Mouse (Mus musculus) layer of hippocampus, adult 2 months (tissue): ENCODE data around the gene Cryl1. TPM values are rescaled to one million over a fixed set of nuclear protein-coding genes. Genes with fewer than 3 reads are reported as not detected.
A peak's percentile ranks its signal among the peaks of the same experiment; 100 is the strongest.

Experiments
- DNase-seq, 2 experiments: peaks; one replicate each; pipeline ENCODE4 v3.0.0; 2022; ENCODE audit warnings: low spot score in 2 of 2
- H3K27ac ChIP-seq: fragments of 200-600 bp; 2 replicates; pipeline ENCODE4 v1.8.1; 2022
- H3K4me3 ChIP-seq: fragments of 200-600 bp; 2 replicates; pipeline ENCODE4 v1.8.1; 2022; ENCODE audit warnings: mild to moderate bottlenecking
- CTCF ChIP-seq: fragments of 200-600 bp; conservative IDR thresholded peaks from 2 replicates; pipeline ENCODE4 v1.8.1; 2022; ENCODE audit warnings: antibody characterized with exemption, mild to moderate bottlenecking, moderate library complexity
- long read RNA-seq, 2 experiments: library from polyadenylated mRNA; stranded (forward); transcript quantifications; one replicate each; pipeline ENCODE4 v2.0.0; 2021; ENCODE audit warnings: borderline mapping rate in 2 of 2
- total RNA-seq, 2 experiments: library from RNA; stranded (reverse); gene quantifications; 2 replicates each; pipeline ENCODE4 v1.2.3; 2021

Gene Cryl1
- 10 to 100 TPM; 18.2 to 21.5 TPM for total RNA-seq
- long read RNA-seq, experiment 1, transcript Cryl1-201 (8 exons, 1,497 nt) = major isoform, 8 of 12 reads
- long read RNA-seq, experiment 1, partial matches to known transcripts = 2 of 12 reads
- long read RNA-seq, experiment 1, other reads (novel, unspliced or antisense) = 2 of 12 reads
- long read RNA-seq, experiment 2, transcript Cryl1-201 (8 exons, 1,497 nt) = major isoform, 8 of 13 reads
- long read RNA-seq, experiment 2, partial matches to known transcripts = 2 of 13 reads
- long read RNA-seq, experiment 2, other reads (novel, unspliced or antisense) = 3 of 13 reads

DNA sequence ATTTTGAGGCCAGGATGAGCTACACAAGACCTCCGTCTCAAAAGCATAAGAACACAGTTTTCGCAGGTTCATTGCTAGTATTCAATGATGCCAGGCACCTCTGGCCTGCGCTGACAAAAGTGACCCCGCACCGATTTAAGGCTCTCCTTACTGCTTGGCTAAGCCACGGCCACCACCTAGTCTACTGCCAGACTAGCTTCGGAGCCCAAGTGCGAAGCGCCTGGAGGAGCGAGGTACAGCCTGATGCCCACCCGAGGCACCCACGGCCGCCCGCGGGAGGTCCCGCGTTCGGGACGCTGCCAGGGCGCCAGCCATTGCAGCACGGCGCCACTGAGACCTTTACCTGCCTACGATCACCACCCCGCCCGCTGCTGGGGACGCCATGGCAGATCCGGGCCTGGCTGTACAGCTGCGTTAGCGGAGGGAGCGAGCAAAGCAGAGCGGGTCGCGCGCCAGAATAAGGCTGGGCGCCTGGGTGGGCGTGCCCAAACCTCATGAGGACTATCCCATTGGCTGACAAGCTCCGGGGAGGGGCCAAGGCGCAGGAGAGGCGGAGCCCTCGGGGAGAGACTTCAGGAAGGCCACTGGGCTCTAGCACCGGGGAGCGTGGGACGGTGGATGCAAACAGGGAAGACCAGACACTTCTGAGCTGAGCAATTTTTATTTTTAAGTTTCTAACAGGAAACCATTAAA, at the start of gene Cryl1:
Gene Cryl1, minus strand, starts transcription at position 465 of the 693 bp plus-strand sequence.
- peak; percentile 92 to 94 for DNase-seq
- Histone ChIP-seq H3K27ac (peak within 1 kb of the TSS; percentile 85), H3K4me3 (peak within 1 kb of the TSS; percentile 69)
- no peak for TF ChIP-seq CTCF

DNA sequence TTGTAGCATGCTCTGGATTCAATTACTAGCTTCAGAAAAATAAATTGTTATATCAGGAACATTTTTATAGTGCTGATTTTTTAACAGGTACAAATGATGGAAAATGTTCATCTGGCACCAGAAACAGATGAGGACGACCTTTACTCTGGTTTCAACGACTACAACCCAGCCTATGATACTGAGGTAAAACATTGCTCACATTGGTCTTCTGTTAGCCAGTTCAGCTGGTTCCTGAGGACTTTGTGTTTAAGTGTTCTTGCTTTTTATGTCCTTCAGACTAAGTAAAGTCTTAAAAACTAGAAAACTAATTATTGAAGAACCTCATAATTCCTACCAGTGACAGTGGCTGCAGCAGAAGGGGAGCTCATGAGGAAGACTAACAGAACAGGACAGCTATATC, 32.1 kb upstream of the Cryl1 start:
- no peak for DNase-seq
- H3K27ac ChIP-seq = no peak overlapping the region
- no peak for TF ChIP-seq CTCF
- no peak overlapping the region for H3K4me3 ChIP-seq

DNA sequence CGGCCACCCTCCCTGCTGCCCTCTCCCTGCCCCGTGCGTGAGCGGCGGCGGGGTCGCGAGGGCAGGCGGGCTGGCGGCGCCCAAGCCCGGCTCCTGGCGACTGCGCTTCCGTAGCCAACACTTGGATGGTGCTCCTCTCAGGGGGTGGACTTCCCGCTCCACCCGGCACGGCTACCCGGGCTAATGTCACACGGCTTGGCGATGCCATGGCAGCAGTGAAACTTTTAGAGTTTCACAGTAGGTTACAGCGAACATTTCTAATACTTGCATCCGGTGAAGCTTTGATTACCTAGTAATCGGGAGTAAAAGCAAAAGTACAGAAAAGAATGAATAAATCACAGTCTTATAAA, 25.9 kb upstream of the Cryl1 start:
- TF ChIP-seq CTCF = no peak
- peak overlapping the region; percentile 98 for H3K27ac ChIP-seq
- no peak for DNase-seq
- peak overlapping the region; percentile 66 for H3K4me3 ChIP-seq

DNA sequence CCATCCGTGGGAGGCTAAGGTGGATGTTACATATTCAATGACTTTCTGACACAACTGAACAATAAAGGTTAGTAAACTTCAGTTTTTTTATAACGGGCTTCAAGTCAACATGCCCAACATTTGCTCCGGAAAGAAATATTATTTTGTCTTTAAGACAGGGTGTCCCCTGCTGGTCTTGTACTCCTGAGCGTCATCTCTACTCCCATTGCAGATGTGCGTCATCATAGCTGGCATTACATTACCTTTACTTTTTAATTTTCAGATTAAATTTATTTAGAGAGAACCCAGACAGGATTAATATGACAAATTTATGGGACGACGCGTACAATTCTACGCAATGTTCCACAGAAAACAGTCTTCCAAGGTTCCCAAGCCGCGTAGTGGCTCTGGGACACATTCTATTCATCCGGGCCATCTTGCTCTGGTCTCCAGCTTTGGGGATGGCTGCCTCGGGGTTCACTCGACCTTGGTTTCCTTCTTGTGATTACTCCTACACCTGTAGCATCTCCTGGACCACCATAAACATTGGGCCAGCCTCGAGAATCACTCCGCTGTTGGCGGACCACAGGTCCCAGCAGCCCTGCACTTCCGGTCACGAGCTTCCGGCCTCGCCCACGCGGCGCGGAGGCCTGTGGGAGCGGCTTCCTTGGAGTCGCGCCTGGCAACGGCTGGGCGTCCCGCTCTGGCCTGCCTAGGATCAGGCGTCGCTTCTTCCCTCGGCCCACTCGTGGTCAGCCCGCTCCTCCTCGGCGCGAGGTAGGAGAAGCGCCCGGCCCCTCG, 25.3 kb upstream of the Cryl1 start, which contains the start of gene Ift88:
Gene Ift88, plus strand, starts transcription at position 631 of the 780 bp plus-strand sequence.
- peak; percentile 41; the same call in 1 of the 2 replicates for TF ChIP-seq CTCF
- Histone ChIP-seq H3K27ac (peak within 1 kb of the TSS; percentile 98), H3K4me3 (peak within 1 kb of the TSS; percentile 66)
- peak; percentile 93 for DNase-seq

DNA sequence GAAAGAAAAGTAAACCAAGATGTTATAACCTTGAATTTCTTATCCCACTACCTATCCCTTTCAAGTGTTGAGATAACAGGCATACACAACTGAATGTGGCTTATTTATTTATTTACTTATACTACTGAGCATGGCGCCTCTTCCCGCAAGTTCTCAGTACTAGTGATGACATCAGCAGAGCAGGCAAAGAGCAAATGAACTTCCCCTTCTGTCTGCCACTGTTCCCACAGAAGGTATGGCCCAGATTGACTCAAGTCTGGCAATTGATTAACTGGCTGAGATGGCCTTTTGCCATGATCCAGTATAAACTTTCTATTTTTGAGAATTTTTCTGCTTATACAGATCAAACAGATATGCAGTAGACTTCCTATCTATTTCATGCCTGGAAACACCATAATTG, 18.9 kb upstream of the Cryl1 start:
- no peak for DNase-seq
- no peak for TF ChIP-seq CTCF
- Histone ChIP-seq H3K27ac (no peak overlapping the region), H3K4me3 (no peak overlapping the region)

DNA sequence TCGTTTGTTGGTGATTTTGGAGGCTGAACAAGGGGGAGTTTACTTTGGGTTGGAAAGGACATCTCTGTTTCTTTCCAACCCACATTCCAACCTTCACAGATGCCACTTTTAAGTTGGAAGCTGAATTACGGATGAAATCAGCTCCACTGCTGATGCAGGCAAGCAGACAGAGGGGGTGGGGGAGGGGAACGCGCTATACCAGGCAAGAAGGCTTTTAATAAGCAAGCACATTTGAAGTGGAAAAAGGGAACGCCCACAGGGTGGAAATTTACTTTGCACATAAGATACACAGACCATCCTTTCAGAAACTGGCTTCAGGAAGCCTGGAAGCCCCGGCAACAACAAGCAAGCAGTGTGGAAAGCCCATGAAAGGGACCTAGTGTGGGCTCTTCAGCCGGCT, 13.8 kb upstream of the Cryl1 start:
- no peak for TF ChIP-seq CTCF
- DNase-seq = no peak
- Histone ChIP-seq H3K4me3 (peak overlapping the region; percentile 12; the same call in 1 of the 2 replicates), H3K27ac (peak overlapping the region; percentile 74; the same call in 1 of the 2 replicates)

DNA sequence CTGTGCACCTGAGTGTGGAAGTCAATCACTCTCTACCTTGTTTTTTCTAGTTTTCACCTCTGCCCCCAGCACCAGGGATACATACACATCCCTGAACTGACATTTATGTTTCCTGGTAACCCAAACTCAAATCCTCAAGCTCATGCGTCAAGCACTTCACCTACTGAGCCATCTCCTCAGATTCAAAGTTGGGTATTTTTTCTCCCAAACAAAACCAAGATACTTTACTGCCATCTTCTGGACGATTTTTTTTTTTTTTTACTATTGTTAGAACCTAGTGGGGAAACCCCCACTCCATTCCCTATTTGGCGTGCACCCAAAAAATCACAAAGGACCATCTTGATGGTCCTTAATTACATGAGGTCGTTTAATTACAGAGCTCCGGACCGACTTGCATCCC, 10.8 kb upstream of the Cryl1 start:
- DNase-seq = no peak
- H3K4me3 ChIP-seq = no peak overlapping the region
- TF ChIP-seq CTCF = peak; percentile 67
- no peak overlapping the region for H3K27ac ChIP-seq

DNA sequence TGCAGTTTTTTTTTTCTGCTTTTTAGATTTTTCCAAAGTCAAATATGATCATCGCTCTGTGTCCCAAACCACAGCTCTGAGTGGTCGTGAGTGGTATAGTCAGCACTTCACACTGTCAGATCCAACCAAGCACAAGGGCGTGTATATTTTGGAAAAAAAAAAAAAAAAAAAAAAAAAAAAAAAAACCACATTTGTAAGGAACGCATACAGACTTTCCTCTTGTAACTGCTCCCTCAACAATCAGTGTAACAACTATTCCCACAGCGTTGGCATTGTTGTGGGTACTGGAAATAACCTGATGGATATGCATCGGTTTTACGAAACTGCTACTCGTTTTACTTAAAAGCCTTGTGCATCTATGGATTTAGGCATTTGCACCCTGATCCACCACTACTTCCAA, 9.8 kb upstream of the Cryl1 start:
- Histone ChIP-seq H3K4me3 (no peak overlapping the region), H3K27ac (no peak overlapping the region)
- TF ChIP-seq CTCF = no peak
- no peak for DNase-seq

DNA sequence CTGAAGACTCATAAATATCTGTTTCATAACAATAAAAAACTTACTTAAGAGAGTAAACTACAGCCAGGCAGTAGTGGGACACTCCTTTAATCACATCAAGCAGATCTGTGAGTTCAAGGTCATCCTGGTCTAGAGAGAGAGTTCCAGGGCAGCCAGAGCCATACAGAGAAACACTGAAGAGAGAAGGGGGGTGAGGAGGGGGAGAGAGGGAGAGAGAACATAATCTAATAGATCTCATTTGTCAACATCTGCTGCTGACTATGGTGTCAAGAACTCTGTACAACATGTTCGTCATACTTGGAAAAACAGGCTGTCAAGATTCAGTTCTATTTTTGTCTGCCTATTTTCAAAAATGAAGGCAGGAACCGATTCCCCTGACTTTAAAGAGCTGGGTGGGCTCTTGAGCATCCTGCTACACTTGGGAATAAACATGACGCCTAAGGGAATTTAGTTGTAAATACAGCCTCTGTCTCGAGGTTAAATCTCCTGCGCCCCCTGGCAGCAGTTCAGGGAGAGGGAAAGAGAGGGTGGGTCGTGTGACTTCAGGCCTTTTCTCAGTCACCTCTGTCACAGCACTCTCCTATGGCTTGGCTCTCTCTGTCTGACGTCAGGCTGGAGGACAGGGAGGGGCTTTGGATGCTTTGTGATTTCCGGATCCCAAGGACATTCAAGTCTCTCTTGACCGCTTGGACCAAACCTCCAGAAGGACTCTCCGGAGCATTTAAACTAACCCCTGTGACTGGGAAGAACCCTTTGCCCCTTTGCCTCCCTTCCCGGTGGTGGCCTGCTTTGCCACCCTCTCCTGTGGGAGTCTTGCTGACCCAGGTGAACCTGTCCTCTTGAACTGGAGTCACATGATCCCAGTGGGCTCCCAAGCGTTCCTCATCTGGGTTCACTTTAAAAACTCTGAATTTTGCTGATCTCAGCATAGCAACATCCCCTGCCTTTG, 9.0 kb upstream of the Cryl1 start:
- H3K4me3 ChIP-seq = no peak overlapping the region
- H3K27ac ChIP-seq = peak overlapping the region; percentile 6; the same call in 1 of the 2 replicates
- TF ChIP-seq CTCF = peak; percentile 72
- no peak for DNase-seq

DNA sequence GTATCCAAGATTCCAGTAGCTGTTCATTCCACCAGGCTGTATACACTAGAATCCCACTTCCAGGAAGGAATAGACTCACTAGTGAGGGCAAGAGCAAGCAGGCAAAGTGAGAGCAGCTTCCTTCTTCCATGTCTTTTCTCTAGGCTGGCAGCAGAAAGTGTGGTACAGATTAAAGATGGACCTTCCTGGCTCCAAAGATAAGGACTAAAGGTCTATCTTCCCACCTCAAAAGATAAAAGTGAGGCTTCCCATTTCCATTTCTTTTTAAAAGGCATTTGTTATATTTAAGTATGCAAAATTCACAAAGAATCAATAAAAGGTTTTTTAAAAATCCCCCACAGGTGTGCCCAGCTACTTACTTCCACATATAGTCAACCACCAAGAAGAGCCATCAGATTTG, 4.5 kb upstream of the Cryl1 start:
- no peak for DNase-seq

DNA sequence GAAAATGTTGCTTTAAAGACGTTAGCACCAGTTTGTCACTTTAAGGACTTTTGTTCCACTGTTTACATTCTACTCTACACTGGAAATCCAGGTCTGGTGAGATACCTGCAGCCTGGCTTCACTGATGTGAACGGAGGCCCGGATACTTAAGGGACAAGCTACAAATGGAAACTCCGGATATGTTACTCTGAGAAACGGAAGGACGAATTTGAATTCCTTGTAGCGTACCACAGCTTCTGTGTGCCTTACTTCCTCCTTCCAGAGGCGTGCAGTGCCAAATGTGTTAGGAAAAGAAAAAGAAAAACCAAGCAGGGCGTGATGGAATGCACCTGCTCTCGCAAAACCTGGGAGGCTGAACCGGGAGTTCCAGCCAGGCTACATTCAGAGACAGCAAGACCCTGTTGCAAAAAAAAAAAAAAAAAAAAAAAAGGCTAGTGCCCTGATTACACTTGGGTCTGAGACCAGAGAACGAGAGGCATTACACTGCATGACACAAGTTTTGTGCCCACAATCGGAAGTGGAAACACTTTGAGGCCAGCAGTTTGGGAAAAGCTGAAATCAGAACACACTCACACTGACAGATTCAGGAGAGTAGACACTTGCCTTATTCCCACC, 591 bp upstream of the Cryl1 start:
- peak overlapping the region; percentile 74 for H3K27ac ChIP-seq
- no peak for DNase-seq
- no peak for TF ChIP-seq CTCF
- peak overlapping the region; percentile 69 for H3K4me3 ChIP-seq

More for the DNA sequence above, 4.5 kb upstream of the Cryl1 start:
- no peak for TF ChIP-seq CTCF
- no peak overlapping the region for H3K27ac ChIP-seq
- no peak overlapping the region for H3K4me3 ChIP-seq

DNA sequence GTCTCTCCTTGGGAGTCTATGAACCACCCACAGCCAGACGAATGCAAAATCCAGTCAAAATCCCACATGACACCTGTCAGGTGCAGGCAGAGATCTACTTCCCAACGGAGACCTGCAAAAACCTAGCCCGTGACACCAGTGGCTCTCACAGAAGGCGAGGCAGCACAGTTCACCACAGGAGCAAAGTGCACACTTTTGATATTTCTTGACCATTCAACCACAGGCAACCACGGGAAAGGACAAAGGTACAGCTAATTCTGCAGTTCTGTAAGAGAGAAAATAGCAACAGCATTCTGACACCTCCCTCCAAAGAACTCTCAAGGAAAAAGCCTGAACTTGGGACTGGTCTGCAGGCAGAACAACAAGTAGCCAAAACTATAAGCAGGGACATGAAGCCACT, 1.1 kb downstream of the Cryl1 start:
- H3K27ac ChIP-seq = no peak overlapping the region
- no peak overlapping the region for H3K4me3 ChIP-seq
- no peak for DNase-seq
- no peak for TF ChIP-seq CTCF
